Mouse (Mus musculus) C2C12 (cell line): ENCODE measurements around the gene Gm37240. TPM values are rescaled to one million over a fixed set of nuclear protein-coding genes. Genes with fewer than 3 reads are reported as not detected.

Experiments used
- H3K27me3 ChIP-seq: one replicate; pipeline ENCODE4 v1.6.1; 2011; ENCODE audit not compliant: control insufficient read depth, insufficient read depth, insufficient read length
- H3K36me3 ChIP-seq: one replicate; pipeline ENCODE4 v1.6.1; 2011; ENCODE audit not compliant: control insufficient read depth, insufficient read depth
- H3K4me3 ChIP-seq: one replicate; pipeline ENCODE4 v1.5.1; 2011; ENCODE audit warnings: mild to moderate bottlenecking, control low read depth; ENCODE audit not compliant: poor library complexity, insufficient read depth, severe bottlenecking
- H3K79me2 ChIP-seq: one replicate; pipeline ENCODE4 v1.6.1; 2011; ENCODE audit not compliant: control insufficient read depth, insufficient read depth
- H3K79me3 ChIP-seq: one replicate; pipeline ENCODE4 v1.6.1; 2011; ENCODE audit warnings: low read depth, control low read depth
- H3ac ChIP-seq: one replicate; pipeline ENCODE3; 2011; ENCODE audit warnings: low read depth; ENCODE audit not compliant: control insufficient read depth, insufficient read length
- CEBPB ChIP-seq: IDR thresholded peaks from one replicate; pipeline ENCODE4 v1.6.1; 2011; ENCODE audit warnings: low read depth, mild to moderate bottlenecking, control low read depth, moderate library complexity
- CTCF ChIP-seq: IDR thresholded peaks from one replicate; pipeline ENCODE4 v1.5.1; 2011; ENCODE audit not compliant: control insufficient read depth, insufficient read depth, insufficient read length
- FOSL1 ChIP-seq: IDR thresholded peaks from one replicate; pipeline ENCODE4 v1.8.0; 2011; ENCODE audit warnings: mild to moderate bottlenecking, low read length; ENCODE audit not compliant: poor library complexity, insufficient read depth, severe bottlenecking
- MAX ChIP-seq: IDR thresholded peaks from one replicate; pipeline ENCODE4 v1.6.1; 2011; ENCODE audit warnings: mild to moderate bottlenecking, control low read depth
- MYOD1 ChIP-seq: IDR thresholded peaks from one replicate; pipeline ENCODE4 v1.6.1; 2011; ENCODE audit warnings: low read depth; ENCODE audit not compliant: control insufficient read depth, insufficient read length
- MYOG ChIP-seq: IDR thresholded peaks from one replicate; pipeline ENCODE4 v1.6.1; 2011; ENCODE audit not compliant: control insufficient read depth, insufficient read length; ENCODE audit errors: extremely low read depth
- USF1 ChIP-seq: IDR thresholded peaks from one replicate; pipeline ENCODE4 v1.6.1; 2011; ENCODE audit warnings: low read depth, mild to moderate bottlenecking, control low read depth, moderate library complexity
- polyA plus RNA-seq: library from polyadenylated mRNA; unstranded; fragments of >200 nt; fragmentation: generic; extraction: Trizol; gene quantifications from one replicate; pipeline ENCODE4 v1.2.1, GENCODE M21; 2012; ENCODE audit warnings: missing spikeins

Gene Gm37240
- polyA plus RNA-seq, 1 experiment, result 7.3 TPM

- no peak for TF ChIP-seq MAX
- Histone ChIP-seq H3K27me3 (peaks cover 7% of the 10 kb centered on the region), H3ac (no peak overlapping the region), H3K79me3 (no peaks in the 10 kb centered on the region), H3K4me3 (no peak overlapping the region), H3K36me3 (no peaks in the 10 kb centered on the region), H3K79me2 (no peaks in the 10 kb centered on the region)
Observed at GRCm38 (mm10) chr3:85012889-85013288, 874.4 kb downstream of the Gm37240 start.

GRCm38 (mm10) chr3:85005257-85005656 lies 882.1 kb downstream of the Gm37240 start:
- no peaks in the 10 kb centered on the region for H3K79me2 ChIP-seq
- H3ac ChIP-seq, result no peak overlapping the region
- peaks cover 7% of the 10 kb centered on the region for H3K27me3 ChIP-seq
- H3K4me3 ChIP-seq, result no peak overlapping the region
- TF ChIP-seq CTCF (no peak), MAX (no peak), CEBPB (no peak), MYOD1 (no peak), MYOG (no peak), USF1 (no peak), FOSL1 (no peak)
- no peaks in the 10 kb centered on the region for H3K36me3 ChIP-seq
- no peaks in the 10 kb centered on the region for H3K79me3 ChIP-seq

GRCm38 (mm10) chr3:84988880-84989279 lies 898.4 kb downstream of the Gm37240 start:
- H3K79me3 ChIP-seq, result no peaks in the 10 kb centered on the region
- no peaks in the 10 kb centered on the region for H3K36me3 ChIP-seq
- H3ac ChIP-seq, result no peak overlapping the region
- TF ChIP-seq FOSL1, result no peak
- TF ChIP-seq USF1, result peak; percentile 11
- TF ChIP-seq MYOG, result no peak
- TF ChIP-seq MAX, result no peak
- TF ChIP-seq MYOD1, result peak; percentile 15
- no peak for TF ChIP-seq CTCF
- H3K27me3 ChIP-seq, result no peaks in the 10 kb centered on the region
- no peaks in the 10 kb centered on the region for H3K79me2 ChIP-seq
- no peak overlapping the region for H3K4me3 ChIP-seq

GRCm38 (mm10) chr3:84985121-84985625 lies 902.1 kb downstream of the Gm37240 start:
- H3K27me3 ChIP-seq, result no peaks in the 10 kb centered on the region
- TF ChIP-seq CTCF (no peak), USF1 (no peak), MYOG (no peak), MYOD1 (no peak), FOSL1 (no peak), CEBPB (no peak), MAX (no peak)
- H3K79me3 ChIP-seq, result no peaks in the 10 kb centered on the region
- H3K36me3 ChIP-seq, result no peaks in the 10 kb centered on the region
- H3ac ChIP-seq, result no peak overlapping the region
- H3K79me2 ChIP-seq, result no peaks in the 10 kb centered on the region
- no peak overlapping the region for H3K4me3 ChIP-seq

GRCm38 (mm10) chr3:84982688-84983087 lies 904.6 kb downstream of the Gm37240 start:
- TF ChIP-seq FOSL1 (no peak), CTCF (no peak), MYOD1 (no peak), MAX (no peak), CEBPB (no peak), USF1 (no peak), MYOG (no peak)
- Histone ChIP-seq H3K27me3 (no peaks in the 10 kb centered on the region), H3ac (no peak overlapping the region), H3K36me3 (no peaks in the 10 kb centered on the region), H3K79me3 (no peaks in the 10 kb centered on the region), H3K4me3 (no peak overlapping the region), H3K79me2 (no peaks in the 10 kb centered on the region)

- H3K27me3 ChIP-seq, result no peaks in the 10 kb centered on the region
- no peak overlapping the region for H3ac ChIP-seq
- no peaks in the 10 kb centered on the region for H3K79me2 ChIP-seq
- H3K4me3 ChIP-seq, result no peak overlapping the region
- H3K36me3 ChIP-seq, result peaks cover 11% of the 10 kb centered on the region
- TF ChIP-seq MAX (no peak), MYOG (no peak), USF1 (no peak), FOSL1 (no peak), MYOD1 (no peak), CEBPB (no peak), CTCF (no peak)
- no peaks in the 10 kb centered on the region for H3K79me3 ChIP-seq
Observed at GRCm38 (mm10) chr3:84980158-84980557, 907.2 kb downstream of the Gm37240 start.
